Mouse (Mus musculus): ENCODE data around the gene Zdhhc7.

DNA sequence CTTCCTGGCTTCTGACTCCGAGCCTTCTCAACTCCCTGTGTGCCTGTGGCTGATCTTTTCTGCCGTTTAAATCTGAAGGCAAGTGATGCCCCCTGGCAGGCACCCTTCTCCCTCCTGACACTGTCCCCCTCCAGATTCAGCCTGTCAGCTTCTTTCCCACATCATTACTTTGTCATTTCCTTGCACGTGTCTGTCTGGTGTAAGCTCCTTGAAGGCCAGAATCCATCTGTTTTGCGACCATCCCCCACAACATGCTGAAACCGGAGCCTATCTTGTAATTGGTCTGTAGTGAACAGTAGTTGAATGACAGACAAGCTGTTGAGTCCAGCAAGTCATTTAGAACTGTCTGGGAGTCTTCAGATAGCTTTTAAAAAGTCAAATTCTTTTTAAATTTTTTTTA is 55.8 kb downstream of the Zdhhc7 start:
- TF ChIP-seq POLR2A (IDR thresholded peaks at IDR 0.05; ENCODE audit: low read depth, low read length) (no peak), USF2 (conservative IDR thresholded peaks at IDR 0.05; ENCODE audit: low read depth, low read length) (no peak), CHD2 (IDR thresholded peaks at IDR 0.05; ENCODE audit: low read length) (no peak), CHD1 (IDR thresholded peaks at IDR 0.05; ENCODE audit: low read depth, low read length) (no peak), MAX (IDR thresholded peaks at IDR 0.05; ENCODE audit: low read length) (no peak), KAT2A (IDR thresholded peaks at IDR 0.05; ENCODE audit: insufficient replicate concordance, low read length) (no peak), RCOR1 (conservative IDR thresholded peaks at IDR 0.05; ENCODE audit: low read depth, low read length) (no peak), CTCF (conservative IDR thresholded peaks at IDR 0.05 in 1 of 2, IDR thresholded peaks at IDR 0.05 in 1 of 2; ENCODE audit: low read depth in 2 of 2, low read length in 2 of 2) (no peak), ETS1 (conservative IDR thresholded peaks at IDR 0.05; ENCODE audit: low read depth, low read length) (no peak), ZNF384 (IDR thresholded peaks at IDR 0.05; ENCODE audit: low read depth, low read length) (no peak), POLR2AphosphoS2 (IDR thresholded peaks at IDR 0.05; ENCODE audit: low read depth, low read length) (no peak), MXI1 (IDR thresholded peaks at IDR 0.05; ENCODE audit: low read depth, low read length) (no peak), EP300 (IDR thresholded peaks at IDR 0.05; ENCODE audit: low read length) (no peak)

All from CH12.LX (cell line).